Mouse (Mus musculus): ENCODE measurements around the gene Iqschfp. TPM values are rescaled to one million over a fixed set of nuclear protein-coding genes. Genes with fewer than 3 reads are reported as not detected.

Iqschfp gene
- polyA plus RNA-seq, 1 experiment, result 1.1 TPM

DNA sequence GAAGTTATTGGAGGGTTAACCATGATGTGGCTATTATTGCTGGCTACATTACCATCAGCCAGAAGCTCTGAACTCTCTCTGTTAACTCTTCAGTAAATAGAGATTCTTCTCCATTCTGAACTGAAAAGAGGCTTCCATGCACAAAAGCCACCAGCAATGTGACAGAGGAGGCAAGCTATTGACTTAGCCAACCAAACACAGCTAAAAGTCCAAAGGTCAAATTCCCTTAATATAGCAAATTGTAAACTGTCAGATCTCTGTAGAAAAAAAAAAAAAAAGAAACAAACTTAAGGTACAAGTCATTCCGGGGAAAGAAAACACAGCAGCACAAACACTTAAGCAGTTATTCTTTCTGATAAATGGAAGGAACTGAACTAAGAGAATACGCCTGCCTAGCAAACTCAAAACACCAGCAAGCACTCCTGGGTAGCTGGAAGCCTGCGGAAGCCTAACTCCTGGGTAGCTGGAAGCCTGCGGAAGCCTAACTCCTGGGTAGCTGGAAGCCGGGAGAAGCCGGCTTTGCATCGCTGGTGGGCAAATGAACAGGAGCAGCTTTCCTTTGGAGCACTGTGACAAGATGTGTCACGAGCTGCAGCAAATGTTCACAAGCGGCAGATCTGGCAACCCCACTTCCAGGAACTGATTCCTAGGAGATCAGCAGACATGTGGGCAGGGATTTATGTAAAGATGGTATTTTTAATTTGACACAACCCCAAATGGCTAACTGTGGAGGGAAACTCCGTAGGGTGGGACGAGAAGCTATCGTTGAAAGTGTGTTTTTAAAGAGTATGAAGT lies 701.2 kb downstream of the Iqschfp start:
- TF ChIP-seq POLR2A (IDR thresholded peaks at IDR 0.05; ENCODE audit: control insufficient read depth, low read depth, low read length), result no peak
- TF ChIP-seq CTCF (IDR thresholded peaks at IDR 0.05; ENCODE audit: control insufficient read depth, insufficient read depth, insufficient replicate concordance, low read depth, low read length), result no peak
- H3K27ac ChIP-seq (ENCODE audit: control insufficient read depth, insufficient read depth, low read depth, low read length), result no peak overlapping the region
- no peak overlapping the region for H3K4me3 ChIP-seq (ENCODE audit: control insufficient read depth, low read depth, low read length)
- peaks cover 3% of the 10 kb centered on the region; the same call in 1 of the 2 replicates for H3K4me1 ChIP-seq (ENCODE audit: control insufficient read depth, insufficient read depth, low read length)
- H3K36me3 ChIP-seq (ENCODE audit: control insufficient read depth, insufficient read depth, low read length), result no peaks in the 10 kb centered on the region
- H3K27me3 ChIP-seq (ENCODE audit: control insufficient read depth, insufficient read depth, low read length), result no peaks in the 10 kb centered on the region

DNA sequence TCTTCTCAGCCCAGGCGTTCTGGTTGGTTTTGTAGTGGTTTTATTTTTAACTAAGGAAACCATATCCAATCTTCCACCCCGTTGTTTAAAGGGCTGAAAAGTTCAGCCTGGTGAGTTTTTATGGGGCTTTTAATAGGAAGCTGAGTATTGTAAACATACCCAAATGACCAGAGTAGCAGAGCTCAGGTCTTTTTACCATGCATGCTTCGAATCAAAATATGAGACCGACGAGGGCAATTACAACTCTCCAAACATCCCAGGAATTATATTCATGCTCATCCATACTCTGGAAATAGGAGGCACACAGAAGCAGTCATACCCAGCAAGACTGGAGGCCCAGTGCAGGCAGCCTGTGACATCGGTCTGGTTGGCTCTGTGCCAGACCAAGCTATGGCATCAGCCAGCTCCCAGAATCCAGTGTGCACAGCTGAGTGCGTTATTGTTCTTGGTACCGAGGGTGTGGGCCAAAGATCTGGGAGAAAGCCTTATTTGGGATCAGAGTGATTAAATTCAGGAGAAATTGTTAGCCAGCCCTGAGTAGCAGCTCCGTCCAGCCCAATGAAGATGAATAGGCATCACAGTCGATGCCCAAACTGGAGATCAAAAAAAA lies 703.4 kb downstream of the Iqschfp start:
- Histone ChIP-seq H3K36me3 (ENCODE audit: control insufficient read depth, insufficient read depth, low read length) (no peaks in the 10 kb centered on the region), H3K4me1 (ENCODE audit: control insufficient read depth, insufficient read depth, low read length) (peaks cover 2% of the 10 kb centered on the region; the same call in 1 of the 2 replicates), H3K27ac (ENCODE audit: control insufficient read depth, insufficient read depth, low read depth, low read length) (no peak overlapping the region), H3K4me3 (ENCODE audit: control insufficient read depth, low read depth, low read length) (no peak overlapping the region), H3K27me3 (ENCODE audit: control insufficient read depth, insufficient read depth, low read length) (no peaks in the 10 kb centered on the region)
- no peak for TF ChIP-seq POLR2A (IDR thresholded peaks at IDR 0.05; ENCODE audit: control insufficient read depth, low read depth, low read length)
- TF ChIP-seq CTCF (IDR thresholded peaks at IDR 0.05; ENCODE audit: control insufficient read depth, insufficient read depth, insufficient replicate concordance, low read depth, low read length), result no peak

DNA sequence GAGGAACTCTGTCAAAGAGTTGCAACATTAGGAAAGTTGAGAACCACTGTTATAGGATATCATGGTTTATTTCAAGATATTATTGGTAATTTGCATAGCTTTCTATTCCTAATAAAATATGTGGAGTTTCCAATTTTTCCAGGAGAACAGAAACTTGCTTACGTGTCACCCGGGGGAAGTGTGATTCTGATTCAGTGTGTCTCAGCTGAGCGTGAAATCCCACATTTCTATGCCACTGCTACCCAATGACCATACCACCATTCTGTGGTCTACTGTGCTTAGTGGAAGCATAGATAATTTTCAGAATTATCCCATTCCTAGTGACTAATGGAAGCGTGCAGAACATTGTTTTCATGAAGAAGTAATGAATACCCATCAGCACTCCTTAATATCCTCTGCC lies 704.9 kb downstream of the Iqschfp start:
- no peaks in the 10 kb centered on the region for H3K27me3 ChIP-seq (ENCODE audit: control insufficient read depth, insufficient read depth, low read length)
- TF ChIP-seq CTCF (IDR thresholded peaks at IDR 0.05; ENCODE audit: control insufficient read depth, insufficient read depth, insufficient replicate concordance, low read depth, low read length), result no peak
- no peak overlapping the region for H3K4me3 ChIP-seq (ENCODE audit: control insufficient read depth, low read depth, low read length)
- H3K27ac ChIP-seq (ENCODE audit: control insufficient read depth, insufficient read depth, low read depth, low read length), result no peak overlapping the region
- no peaks in the 10 kb centered on the region for H3K36me3 ChIP-seq (ENCODE audit: control insufficient read depth, insufficient read depth, low read length)
- no peaks in the 10 kb centered on the region for H3K4me1 ChIP-seq (ENCODE audit: control insufficient read depth, insufficient read depth, low read length)

DNA sequence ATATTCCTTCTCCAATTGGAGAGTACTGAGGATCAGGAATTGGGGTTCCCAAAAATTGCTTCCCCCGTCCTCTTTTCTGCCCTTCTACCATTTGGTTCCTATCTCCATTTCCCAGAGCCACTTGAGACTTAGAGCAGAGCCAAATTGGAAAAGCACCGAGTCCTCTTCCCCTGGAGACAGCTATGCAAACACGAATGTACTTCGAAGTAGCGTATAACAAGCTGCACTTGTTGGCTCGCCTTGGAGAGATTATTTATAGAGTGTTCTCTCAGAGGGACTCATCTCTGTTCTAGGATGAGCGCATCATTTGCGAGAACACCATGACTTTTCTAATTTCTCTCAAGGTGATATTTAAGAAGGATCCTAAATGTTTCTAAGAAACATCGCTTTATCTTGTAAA lies 710.9 kb downstream of the Iqschfp start:
- TF ChIP-seq CTCF (IDR thresholded peaks at IDR 0.05; ENCODE audit: control insufficient read depth, insufficient read depth, insufficient replicate concordance, low read depth, low read length) (no peak), POLR2A (IDR thresholded peaks at IDR 0.05; ENCODE audit: control insufficient read depth, low read depth, low read length) (no peak)
- Histone ChIP-seq H3K4me1 (ENCODE audit: control insufficient read depth, insufficient read depth, low read length) (no peaks in the 10 kb centered on the region), H3K4me3 (ENCODE audit: control insufficient read depth, low read depth, low read length) (no peak overlapping the region), H3K36me3 (ENCODE audit: control insufficient read depth, insufficient read depth, low read length) (no peaks in the 10 kb centered on the region), H3K27ac (ENCODE audit: control insufficient read depth, insufficient read depth, low read depth, low read length) (no peak overlapping the region), H3K27me3 (ENCODE audit: control insufficient read depth, insufficient read depth, low read length) (no peaks in the 10 kb centered on the region)

DNA sequence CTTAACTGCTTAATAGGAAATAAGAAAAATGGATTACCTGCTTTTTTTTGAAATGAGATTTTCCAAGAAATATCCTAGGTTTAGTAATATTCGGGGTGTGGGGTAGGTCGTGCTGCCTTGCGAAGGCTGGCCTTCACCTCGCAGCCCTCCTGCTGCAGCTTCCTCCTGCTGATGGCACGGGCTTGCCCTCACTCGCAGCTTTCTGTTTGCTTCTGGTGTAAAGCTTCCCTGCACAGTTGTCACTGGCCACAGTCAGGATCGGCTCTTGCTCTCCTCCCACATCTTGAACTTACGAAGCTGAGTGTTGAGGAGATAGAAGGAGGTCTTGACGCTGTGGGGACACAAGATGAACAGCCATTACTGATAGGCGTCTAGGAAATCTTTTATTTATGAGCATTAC lies 712.4 kb downstream of the Iqschfp start:
- H3K27ac ChIP-seq (ENCODE audit: control insufficient read depth, insufficient read depth, low read depth, low read length), result no peak overlapping the region
- no peaks in the 10 kb centered on the region for H3K27me3 ChIP-seq (ENCODE audit: control insufficient read depth, insufficient read depth, low read length)
- no peak overlapping the region for H3K4me3 ChIP-seq (ENCODE audit: control insufficient read depth, low read depth, low read length)
- no peak for TF ChIP-seq CTCF (IDR thresholded peaks at IDR 0.05; ENCODE audit: control insufficient read depth, insufficient read depth, insufficient replicate concordance, low read depth, low read length)
- no peak for TF ChIP-seq POLR2A (IDR thresholded peaks at IDR 0.05; ENCODE audit: control insufficient read depth, low read depth, low read length)
- H3K4me1 ChIP-seq (ENCODE audit: control insufficient read depth, insufficient read depth, low read length), result no peaks in the 10 kb centered on the region
- H3K36me3 ChIP-seq (ENCODE audit: control insufficient read depth, insufficient read depth, low read length), result no peaks in the 10 kb centered on the region

DNA sequence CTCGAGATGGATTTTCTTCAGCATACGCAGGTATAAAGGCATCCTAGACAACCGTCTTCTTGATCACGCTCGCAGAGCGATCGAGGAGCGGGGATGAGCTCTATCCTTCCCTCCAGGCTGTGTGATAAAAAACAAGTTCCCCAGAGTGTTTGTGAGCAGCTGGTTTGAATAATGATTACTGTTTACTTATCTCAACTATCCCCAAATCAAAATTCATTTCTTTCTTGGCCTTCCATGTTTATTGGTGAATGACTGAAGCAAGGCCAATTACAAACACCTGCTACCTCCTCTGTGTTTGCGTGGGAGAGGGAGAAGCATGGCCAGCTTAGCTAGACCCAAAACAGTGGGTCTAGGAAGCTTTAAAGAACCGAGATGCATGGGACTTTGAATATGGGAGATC lies 712.9 kb downstream of the Iqschfp start:
- Histone ChIP-seq H3K4me1 (ENCODE audit: control insufficient read depth, insufficient read depth, low read length) (no peaks in the 10 kb centered on the region), H3K4me3 (ENCODE audit: control insufficient read depth, low read depth, low read length) (no peak overlapping the region), H3K27me3 (ENCODE audit: control insufficient read depth, insufficient read depth, low read length) (no peaks in the 10 kb centered on the region), H3K27ac (ENCODE audit: control insufficient read depth, insufficient read depth, low read depth, low read length) (no peak overlapping the region), H3K36me3 (ENCODE audit: control insufficient read depth, insufficient read depth, low read length) (no peaks in the 10 kb centered on the region)
- TF ChIP-seq POLR2A (IDR thresholded peaks at IDR 0.05; ENCODE audit: control insufficient read depth, low read depth, low read length) (no peak), CTCF (IDR thresholded peaks at IDR 0.05; ENCODE audit: control insufficient read depth, insufficient read depth, insufficient replicate concordance, low read depth, low read length) (no peak)

DNA sequence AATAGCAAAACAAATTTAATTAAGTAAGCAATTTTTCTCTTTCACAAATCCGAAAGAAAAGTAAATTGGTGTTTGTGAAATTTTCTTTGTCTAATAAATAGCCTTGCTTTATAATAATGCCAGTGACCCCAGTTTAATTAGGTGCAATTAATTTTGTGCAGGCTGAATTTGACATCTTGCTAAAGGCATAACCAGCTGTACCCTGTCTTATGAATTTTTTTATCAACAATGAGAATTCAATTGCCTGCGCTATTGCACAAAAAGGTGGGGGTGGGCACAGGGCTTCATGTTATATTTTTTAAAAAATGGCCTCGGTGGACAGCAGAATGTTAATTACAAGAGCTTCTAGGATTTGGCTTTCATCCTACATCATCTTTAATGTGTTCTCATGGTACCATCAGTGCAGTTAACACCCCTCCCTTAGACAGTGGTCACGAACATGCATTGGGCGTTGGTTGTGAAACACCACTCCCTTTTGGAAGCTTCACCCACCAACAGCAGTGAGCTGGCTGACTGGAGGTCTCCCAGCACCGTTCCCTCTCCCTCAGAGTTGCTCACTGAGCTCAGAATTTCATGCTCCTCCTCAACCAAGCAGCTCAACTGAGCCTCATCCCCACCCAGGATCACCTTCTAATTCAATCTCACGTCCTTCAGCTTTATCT lies 714.0 kb downstream of the Iqschfp start:
- no peak overlapping the region for H3K27ac ChIP-seq (ENCODE audit: control insufficient read depth, insufficient read depth, low read depth, low read length)
- H3K4me1 ChIP-seq (ENCODE audit: control insufficient read depth, insufficient read depth, low read length), result no peaks in the 10 kb centered on the region
- no peak overlapping the region for H3K4me3 ChIP-seq (ENCODE audit: control insufficient read depth, low read depth, low read length)
- no peak for TF ChIP-seq POLR2A (IDR thresholded peaks at IDR 0.05; ENCODE audit: control insufficient read depth, low read depth, low read length)
- no peak for TF ChIP-seq CTCF (IDR thresholded peaks at IDR 0.05; ENCODE audit: control insufficient read depth, insufficient read depth, insufficient replicate concordance, low read depth, low read length)
- no peaks in the 10 kb centered on the region for H3K36me3 ChIP-seq (ENCODE audit: control insufficient read depth, insufficient read depth, low read length)
- H3K27me3 ChIP-seq (ENCODE audit: control insufficient read depth, insufficient read depth, low read length), result no peaks in the 10 kb centered on the region
